20 mouse cellular contexts compared by ENCODE assay signal in genomic region chr12:111774156-111774555, GRCm38 (mm10).
"Had no signal": no experiment of that assay in that cellular context is flagged by ENCODE, and none has a peak within 500 bp of the region (broad histone marks: within the 10 kb centered on the region; RNA-seq: fewer than 3 reads in every experiment).

No protein-coding gene starts in this region.

- H3K9ac ChIP-seq: liver, embryonic 12.5 days; liver, embryonic 15.5 days; lung, embryonic 15.5 days; midbrain, embryonic 13.5 days had no signal

- H3K27me3 ChIP-seq: liver, embryonic 12.5 days; liver, embryonic 15.5 days; lung, embryonic 15.5 days; megakaryocyte, embryonic 14.5 days; midbrain, embryonic 13.5 days had no signal

- ATAC-seq: liver, embryonic 12.5 days; midbrain, embryonic 16.5 days had no signal

- H3K4me3 ChIP-seq: left cerebral cortex, adult 2 months; liver, embryonic 12.5 days; liver, embryonic 15.5 days; lung, embryonic 15.5 days; megakaryocyte, embryonic 14.5 days; midbrain, embryonic 10.5 days; midbrain, embryonic 13.5 days; myocyte had no signal

- H3K4me2 ChIP-seq: liver, embryonic 12.5 days; liver, embryonic 15.5 days; lung, embryonic 15.5 days; midbrain, embryonic 13.5 days had no signal

- DNase-seq: kidney, adult 9 months; kidney, postnatal 14 days; kidney, postnatal 4 days; layer of hippocampus, adult 9-11 months; layer of hippocampus, postnatal 36 days; lung, adult 18-20 months; lung, postnatal 10 days; lung, postnatal 36 days; retina, postnatal 1 day; thymus, adult 18-20 months; thymus, postnatal 4 days had no signal

- H3K9me3 ChIP-seq: liver, embryonic 15.5 days; lung, embryonic 15.5 days; midbrain, embryonic 10.5 days; midbrain, embryonic 13.5 days had no signal

- H3K27ac ChIP-seq: left cerebral cortex, adult 2 months; liver, embryonic 12.5 days; liver, embryonic 15.5 days; lung, embryonic 15.5 days; midbrain, embryonic 10.5 days; midbrain, embryonic 13.5 days had no signal
